Mouse (Mus musculus) embryo, embryonic 9.5 days (tissue): Measurements from ENCODE around the gene Tbx15.

Experiments used
- DNase-seq: peaks from one replicate; pipeline ENCODE4 v3.0.0-alpha.2; 2017; ENCODE audit errors: extremely low spot score

Gene Tbx15

GRCm38 (mm10) chr3:99248831-99249550, 8.8 kb downstream of the Tbx15 start:
- DNase-seq: peak; percentile 46

GRCm38 (mm10) chr3:99249551-99249870, 9.3 kb downstream of the Tbx15 start:
- peak; percentile 19 for DNase-seq

- peak; percentile 56 for DNase-seq
Observed at GRCm38 (mm10) chr3:99249906-99250305, 9.7 kb downstream of the Tbx15 start.

DNA sequence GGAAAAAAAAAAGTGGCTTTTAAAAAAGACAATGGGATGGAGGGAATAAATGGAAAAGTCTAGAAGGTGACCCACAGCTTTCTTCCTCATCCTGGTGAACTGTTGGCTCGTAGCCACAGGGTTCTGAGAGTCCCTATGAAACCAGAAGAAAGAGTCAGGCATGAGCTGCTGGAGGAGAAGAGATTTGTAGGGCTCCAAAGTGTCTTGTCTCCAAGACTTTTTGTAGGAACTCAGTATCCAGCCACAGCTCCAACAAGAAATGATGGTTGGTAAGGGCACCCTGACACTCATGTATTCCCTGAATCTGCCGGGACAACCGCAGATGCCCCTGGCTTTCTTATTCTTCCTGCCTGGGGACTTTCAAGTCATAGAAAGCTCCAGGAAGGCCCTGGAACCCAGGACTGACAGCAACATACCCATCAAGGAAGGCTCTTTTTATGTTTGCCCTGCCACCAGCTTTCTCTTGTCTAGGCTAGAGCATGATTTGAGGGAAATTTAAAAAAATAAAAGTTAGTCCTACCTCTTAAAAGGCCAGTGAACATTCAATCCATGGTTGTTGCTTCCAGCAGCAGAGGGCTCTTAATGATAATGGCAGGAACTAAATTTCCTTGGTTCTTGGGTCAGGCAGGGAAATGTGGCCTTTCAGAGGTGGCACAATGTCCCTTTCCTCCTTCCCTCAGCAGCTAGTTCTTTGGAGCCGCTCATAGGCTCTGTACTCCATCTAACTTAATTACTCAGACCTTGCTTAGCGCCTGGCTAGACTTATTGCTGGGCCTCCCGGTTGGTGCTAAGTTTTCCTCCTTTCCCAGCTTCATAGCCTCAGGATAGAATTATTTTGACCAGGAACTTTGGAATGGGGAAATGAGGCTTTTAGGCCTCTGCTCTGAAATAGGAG, 11.3 kb downstream of the Tbx15 start:
- DNase-seq: no peak

DNA sequence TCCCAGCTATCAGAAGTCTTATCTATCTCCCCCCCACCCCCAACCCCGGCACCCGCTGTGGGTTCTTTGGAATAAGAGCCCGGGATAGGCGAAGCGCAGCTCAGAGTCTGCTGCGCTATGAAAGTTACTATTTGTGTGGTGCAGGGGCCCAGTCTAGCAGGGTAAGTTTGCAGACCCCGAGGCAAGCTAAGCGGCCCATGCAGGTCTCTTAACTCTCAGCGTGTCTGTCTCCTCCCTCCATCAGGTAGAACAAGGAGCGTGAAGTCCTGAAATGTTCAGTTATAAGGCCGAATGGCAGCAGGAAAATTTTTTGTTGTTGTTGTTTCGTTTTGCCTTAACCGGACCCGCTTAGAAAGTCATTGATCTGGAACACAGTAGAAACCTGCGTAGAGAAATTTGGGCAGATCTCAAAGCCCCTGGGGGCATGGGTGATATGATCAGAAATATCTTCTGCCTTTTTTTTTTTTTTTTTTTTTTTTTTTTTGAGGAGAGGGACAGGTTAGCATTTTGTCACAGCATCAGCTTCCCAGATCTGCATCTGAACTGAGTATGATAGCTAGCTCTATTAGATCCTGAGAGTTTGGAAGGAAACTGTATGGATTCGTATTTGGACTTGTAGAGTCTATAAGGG, 12.4 kb downstream of the Tbx15 start:
- DNase-seq: peak; percentile 45

GRCm38 (mm10) chr3:99253092-99253488, 12.9 kb downstream of the Tbx15 start:
- DNase-seq: peak; percentile 84

DNA sequence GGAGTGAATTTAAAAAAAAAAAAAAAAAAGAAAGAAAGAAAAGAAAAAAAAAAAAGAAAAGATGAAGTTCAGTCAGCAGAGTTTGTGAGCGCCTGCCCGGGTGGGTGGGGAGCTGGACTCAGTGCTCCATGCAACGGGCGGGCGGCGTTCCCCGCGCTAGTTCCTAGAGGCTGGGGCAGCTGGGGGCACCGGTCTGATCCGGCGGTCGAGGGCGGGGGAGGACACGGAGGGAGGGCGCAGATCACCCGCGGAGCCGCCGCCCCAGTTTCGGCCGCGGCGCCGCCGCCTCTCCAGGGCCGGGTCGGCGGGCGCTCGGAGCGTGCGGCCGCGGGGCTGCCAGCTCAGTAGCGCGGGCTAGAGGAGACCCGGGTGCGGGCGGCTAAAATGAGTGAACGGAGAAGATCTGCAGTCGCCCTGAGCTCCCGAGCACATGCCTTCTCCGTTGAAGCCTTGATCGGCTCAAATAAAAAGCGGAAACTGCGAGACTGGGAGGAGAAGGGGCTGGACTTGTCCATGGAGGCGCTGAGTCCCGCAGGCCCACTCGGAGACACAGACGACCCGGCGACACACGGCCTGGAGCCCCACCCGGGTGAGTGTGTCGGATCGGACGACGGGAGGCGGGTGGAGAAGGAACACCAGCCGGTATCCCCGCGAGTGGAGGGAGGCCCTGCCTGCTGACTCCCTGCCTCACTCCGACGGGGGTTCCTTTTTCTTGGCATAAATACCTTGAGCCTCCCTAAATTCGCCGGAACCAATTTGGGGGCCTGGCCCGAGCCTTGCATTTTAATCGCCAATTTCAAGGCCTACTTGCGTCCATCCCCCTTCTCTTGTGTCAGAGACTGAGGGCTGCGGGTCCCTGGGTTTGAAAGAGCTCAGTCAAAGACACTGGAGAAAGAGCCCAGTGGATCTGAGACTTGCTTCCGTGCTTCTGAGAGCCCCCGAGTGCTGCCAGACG, 13.6 kb downstream of the Tbx15 start:
- DNase-seq: peak; percentile 70

DNA sequence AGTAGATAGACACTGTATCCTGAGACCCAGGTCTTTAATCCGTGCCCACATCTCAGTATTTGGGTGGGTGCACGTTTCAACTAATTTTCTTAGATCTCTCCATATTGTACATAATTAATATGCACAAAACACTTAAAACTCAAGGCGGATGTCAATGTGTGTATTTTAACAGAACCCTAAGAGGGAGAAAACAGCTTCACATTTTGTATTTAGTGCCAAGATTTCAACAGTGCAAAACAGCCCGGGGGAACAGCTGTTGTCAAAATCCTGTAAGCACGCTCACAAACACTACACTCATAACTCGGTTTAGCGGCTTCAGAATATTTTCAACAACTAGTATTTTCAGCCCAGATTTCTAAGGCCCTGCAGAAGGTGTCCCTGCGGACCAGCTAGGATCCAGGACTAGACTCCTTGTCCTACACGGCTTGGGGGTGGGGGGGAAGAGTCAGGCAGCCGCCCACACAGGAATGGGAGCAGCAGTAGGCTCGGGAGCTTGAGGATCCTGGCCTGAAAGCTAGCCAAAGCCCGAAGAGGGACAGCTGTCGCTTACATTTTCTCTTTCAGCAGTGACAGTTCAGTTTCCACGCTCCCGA, 14.5 kb downstream of the Tbx15 start:
- no peak for DNase-seq

GRCm38 (mm10) chr3:99255411-99256365, 15.5 kb downstream of the Tbx15 start:
- peak; percentile 32 for DNase-seq

GRCm38 (mm10) chr3:99256366-99256750, 16.2 kb downstream of the Tbx15 start:
- DNase-seq: no peak

- peak; percentile 75 for DNase-seq
Observed at GRCm38 (mm10) chr3:99256766-99257165, 16.6 kb downstream of the Tbx15 start.

- DNase-seq: peak; percentile 43
Observed at GRCm38 (mm10) chr3:99257586-99258577, 17.7 kb downstream of the Tbx15 start.

DNA sequence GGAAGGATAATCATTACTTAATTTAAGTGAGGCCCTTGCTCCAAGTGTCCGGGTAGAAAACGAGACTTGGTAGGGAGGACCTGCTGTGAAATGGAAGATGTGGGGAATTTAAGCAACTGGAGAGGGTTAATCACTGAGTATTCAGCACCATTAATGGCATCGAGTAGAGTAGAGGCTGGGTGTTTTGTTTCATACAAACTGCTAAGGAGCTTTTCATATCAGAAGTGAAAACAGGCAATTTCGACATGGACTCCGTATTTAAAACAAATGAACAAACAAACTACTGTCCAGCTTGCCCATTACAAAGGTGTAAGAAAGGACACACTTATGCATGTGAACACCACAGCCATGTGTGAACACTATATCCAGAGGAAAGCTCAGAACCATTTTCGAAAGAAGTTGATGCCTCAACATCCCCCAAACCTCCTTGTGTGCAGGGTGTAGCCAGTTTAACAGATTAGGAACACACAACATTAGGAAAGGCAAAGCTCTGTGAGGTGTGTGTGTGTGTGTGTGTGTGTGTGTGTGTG, 19.6 kb downstream of the Tbx15 start:
- DNase-seq: peak; percentile 48

DNA sequence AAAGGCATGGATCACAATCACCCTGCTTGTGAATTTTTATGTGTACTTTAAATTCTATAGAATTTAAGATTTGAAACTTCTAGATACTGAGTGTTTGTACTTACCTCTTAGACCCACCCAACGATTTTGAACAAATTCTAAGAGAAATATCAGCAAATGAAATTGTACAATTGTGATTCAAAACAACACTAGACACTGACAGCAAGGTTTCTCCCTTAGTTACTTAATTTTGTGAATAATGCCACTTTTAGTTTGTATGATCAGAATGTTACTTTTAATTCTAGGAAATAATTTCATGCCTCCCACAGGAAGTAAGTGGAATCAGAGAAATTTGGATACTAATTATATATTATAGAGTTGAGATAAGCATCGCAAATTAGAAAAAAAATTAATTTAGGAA, 20.2 kb downstream of the Tbx15 start:
- DNase-seq: no peak

DNA sequence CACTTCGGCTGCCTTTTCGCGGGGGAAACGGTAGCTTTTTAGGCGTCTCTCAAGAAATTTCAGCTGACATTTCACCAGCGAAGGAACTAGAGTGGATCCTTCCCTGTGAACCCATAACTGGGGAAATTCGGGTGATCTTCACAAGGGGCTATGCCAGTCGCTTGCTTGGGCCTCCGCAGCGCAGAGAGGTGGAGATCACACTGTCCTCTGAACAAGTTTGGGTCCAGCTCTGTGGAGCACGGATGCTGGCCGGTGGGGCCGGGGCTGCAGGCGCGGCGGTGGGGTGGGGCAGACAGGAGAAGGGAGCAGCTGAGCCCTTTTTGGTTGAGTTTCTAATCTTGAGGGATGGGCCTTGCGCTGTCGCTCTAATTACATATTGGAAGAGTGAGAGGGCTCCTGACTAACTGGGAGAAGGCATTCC, 21.2 kb downstream of the Tbx15 start:
- peak; percentile 58 for DNase-seq

DNA sequence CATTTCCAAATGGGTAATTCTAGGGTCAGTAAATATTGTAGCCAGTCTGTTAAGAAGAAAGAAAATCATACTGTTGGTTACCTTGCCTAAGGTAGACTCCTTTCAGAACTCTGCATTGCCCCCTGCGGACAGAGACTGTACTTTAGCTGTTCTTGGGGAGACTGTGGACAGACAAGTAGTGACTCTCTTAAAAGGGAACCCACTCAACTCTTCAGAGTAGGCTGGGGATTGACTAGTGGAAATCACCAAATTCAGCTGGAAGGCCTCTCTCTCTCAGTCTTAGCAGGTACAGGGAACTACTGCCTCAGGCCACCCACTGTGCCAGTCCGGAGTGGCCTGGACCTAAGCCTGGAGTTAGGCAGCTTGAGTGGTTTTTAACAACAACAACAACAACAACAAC, 21.8 kb downstream of the Tbx15 start:
- no peak for DNase-seq

DNA sequence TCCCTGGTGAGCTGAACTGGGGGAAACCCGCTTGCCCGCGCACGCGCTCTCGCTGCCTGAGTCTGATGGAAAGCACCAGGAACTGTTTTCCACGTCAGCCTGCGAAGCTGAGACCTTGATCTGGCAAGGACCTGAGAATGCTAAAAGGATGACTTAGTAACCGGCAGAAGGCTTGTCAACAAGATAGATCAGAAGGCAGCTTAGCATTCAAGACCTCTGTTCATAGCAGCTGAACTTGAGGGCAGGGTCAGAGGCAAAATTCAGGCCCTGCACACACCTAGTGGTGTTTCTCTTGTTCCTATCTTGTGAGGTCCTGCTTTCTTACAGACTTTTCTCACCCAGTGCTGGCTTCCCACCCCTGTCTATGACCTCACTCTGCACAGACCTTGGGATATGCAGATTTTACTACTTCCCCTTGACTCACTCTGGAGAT, 23.3 kb downstream of the Tbx15 start:
- no peak for DNase-seq

DNA sequence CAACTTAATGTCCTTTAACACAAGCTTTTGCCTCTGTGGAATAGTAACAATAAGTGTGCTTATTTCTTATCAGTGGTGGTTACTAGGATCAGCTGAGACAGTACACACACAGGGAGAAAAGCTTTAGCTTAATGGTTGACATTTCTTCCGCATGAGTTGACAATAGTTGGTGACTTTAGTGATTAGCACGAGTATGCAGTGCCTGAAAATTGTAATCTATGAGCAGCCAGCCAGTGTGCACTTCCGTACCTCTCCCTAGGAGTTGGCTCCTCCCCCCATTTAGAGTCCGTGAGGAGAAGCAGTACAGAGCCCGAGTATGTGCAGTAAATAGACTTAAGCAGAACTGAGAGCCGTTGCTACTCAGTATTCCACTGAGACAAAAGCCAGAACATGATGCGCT, 24.5 kb downstream of the Tbx15 start:
- DNase-seq: no peak
